Mouse (Mus musculus) CH12.LX (cell line): ENCODE measurements around the gene Med20. TPM values are rescaled to one million over a fixed set of nuclear protein-coding genes. Genes with fewer than 3 reads are reported as not detected.

Source experiments
- DNase-seq: peaks from one replicate; pipeline ENCODE4 v3.0.0-alpha.2; 2013; ENCODE audit errors: extremely low read depth
- H3K27ac ChIP-seq: 2 replicates; pipeline ENCODE4 v1.5.1; 2012; ENCODE audit warnings: low read depth, mild to moderate bottlenecking, control low read depth, moderate library complexity; ENCODE audit not compliant: insufficient read depth
- H3K27me3 ChIP-seq: replicated peaks from 2 replicates; pipeline ENCODE3; 2012; ENCODE audit warnings: inconsistent platforms
- H3K36me3 ChIP-seq, 2 experiments: replicated peaks in 1 of 2; 2 replicates each; pipeline versions ENCODE3 to v1.6.1; 2012; ENCODE audit warnings: inconsistent platforms in 1 of 2, low read length in 1 of 2, mild to moderate bottlenecking in 1 of 2, mixed read lengths in 1 of 2, moderate library complexity in 1 of 2; ENCODE audit not compliant: control insufficient read depth in 1 of 2, insufficient read depth in 1 of 2
- H3K4me1 ChIP-seq, 2 experiments: 2 replicates each; pipeline ENCODE4 v1.6.1; 2012; ENCODE audit warnings: inconsistent platforms in 1 of 2, moderate library complexity in 1 of 2; ENCODE audit not compliant: insufficient read depth in 2 of 2, control insufficient read depth in 1 of 2
- H3K4me2 ChIP-seq: 2 replicates; pipeline ENCODE4 v1.6.1; 2012; ENCODE audit warnings: low read depth, mild to moderate bottlenecking, control low read depth; ENCODE audit not compliant: poor library complexity, insufficient read depth, severe bottlenecking
- H3K4me3 ChIP-seq, 3 experiments: fragments of 150-350 bp in 1 of 3; sonication (generic) in 1 of 3; replicated peaks in 1 of 3; 2 replicates each; pipeline versions ENCODE3 to v1.5.1; 2011 to 2012; ENCODE audit warnings: low read depth in 2 of 3, low read length in 2 of 3, mild to moderate bottlenecking in 2 of 3, moderate library complexity in 2 of 3, control low read depth in 1 of 3, improper control_type of control experiment in 1 of 3, inconsistent platforms in 1 of 3, mixed read lengths in 1 of 3; ENCODE audit not compliant: poor library complexity in 1 of 3
- H3K79me2 ChIP-seq: replicated peaks from 2 replicates; pipeline ENCODE4 v1.6.1; 2012; ENCODE audit warnings: mild to moderate bottlenecking, moderate library complexity; ENCODE audit not compliant: control insufficient read depth, poor library complexity, insufficient read depth, severe bottlenecking; ENCODE audit errors: extremely low read depth
- H3K9ac ChIP-seq: 2 replicates; pipeline ENCODE4 v1.6.1; 2012; ENCODE audit warnings: low read depth, mild to moderate bottlenecking, control low read depth, moderate library complexity; ENCODE audit not compliant: insufficient read depth
- H3K9me3 ChIP-seq: replicated peaks from 2 replicates; pipeline ENCODE3; 2012; ENCODE audit warnings: low read length, inconsistent platforms, mixed read lengths
- CHD1 ChIP-seq: IDR thresholded peaks from 2 replicates; pipeline ENCODE4 v1.6.1; 2012; ENCODE audit warnings: low read depth, low read length, improper control_type of control experiment, inconsistent platforms
- CHD2 ChIP-seq: IDR thresholded peaks from 2 replicates; pipeline ENCODE4 v1.6.1; 2011; ENCODE audit warnings: low read length, improper control_type of control experiment
- E2F4 ChIP-seq: IDR thresholded peaks from 2 replicates; pipeline ENCODE4 v1.6.1; 2011; ENCODE audit warnings: low read depth, low read length, improper control_type of control experiment; ENCODE audit not compliant: insufficient replicate concordance
- ETS1 ChIP-seq: conservative IDR thresholded peaks from 2 replicates; pipeline ENCODE4 v1.6.1; 2012; ENCODE audit warnings: low read depth, mild to moderate bottlenecking, inconsistent platforms, low read length, improper control_type of control experiment, moderate library complexity
- GABPA ChIP-seq: IDR thresholded peaks from 2 replicates; pipeline ENCODE4 v1.6.1; 2012; ENCODE audit warnings: low read depth, low read length, improper control_type of control experiment, inconsistent platforms; ENCODE audit not compliant: insufficient replicate concordance
- IRF4 ChIP-seq: IDR thresholded peaks from 2 replicates; pipeline ENCODE4 v1.6.1; 2014; ENCODE audit warnings: low read depth, mild to moderate bottlenecking, inconsistent platforms, low read length, improper control_type of control experiment
- MEF2A ChIP-seq: IDR thresholded peaks from 2 replicates; pipeline ENCODE4 v1.6.1; 2014; ENCODE audit warnings: low read depth, mild to moderate bottlenecking, inconsistent platforms, low read length, improper control_type of control experiment, borderline replicate concordance
- NELFE ChIP-seq: IDR thresholded peaks from 2 replicates; pipeline ENCODE4 v1.6.1; 2011; ENCODE audit warnings: low read depth, low read length, improper control_type of control experiment
- NRF1 ChIP-seq: IDR thresholded peaks from 2 replicates; pipeline ENCODE4 v1.6.1; 2014; ENCODE audit warnings: low read depth, mild to moderate bottlenecking, inconsistent platforms, low read length, improper control_type of control experiment, moderate library complexity
- POLR2A ChIP-seq: IDR thresholded peaks from 2 replicates; pipeline ENCODE4 v1.6.1; 2011; ENCODE audit warnings: low read depth, mild to moderate bottlenecking, improper control_type of control experiment, low read length
- SIN3A ChIP-seq: IDR thresholded peaks from 2 replicates; pipeline ENCODE4 v1.6.1; 2012; ENCODE audit warnings: low read length, improper control_type of control experiment, inconsistent platforms
- SMC3 ChIP-seq: IDR thresholded peaks from 2 replicates; pipeline ENCODE4 v1.6.1; 2011; ENCODE audit warnings: low read depth, low read length, improper control_type of control experiment
- TBP ChIP-seq: conservative IDR thresholded peaks from 2 replicates; pipeline ENCODE4 v1.6.1; 2011; ENCODE audit warnings: low read depth, low read length, improper control_type of control experiment
- TCF12 ChIP-seq: IDR thresholded peaks from 2 replicates; pipeline ENCODE4 v1.6.1; 2014; ENCODE audit warnings: low read depth, mild to moderate bottlenecking, inconsistent platforms, low read length, improper control_type of control experiment
- UBTF ChIP-seq: IDR thresholded peaks from 2 replicates; pipeline ENCODE4 v1.6.1; 2012; ENCODE audit warnings: low read depth, mild to moderate bottlenecking, inconsistent platforms, low read length, improper control_type of control experiment, moderate library complexity
- USF2 ChIP-seq: conservative IDR thresholded peaks from 2 replicates; pipeline ENCODE4 v1.6.1; 2011; ENCODE audit warnings: low read depth, low read length, improper control_type of control experiment
- ZKSCAN1 ChIP-seq: IDR thresholded peaks from 2 replicates; pipeline ENCODE4 v1.6.1; 2012; ENCODE audit warnings: low read depth, inconsistent platforms, low read length, improper control_type of control experiment, borderline replicate concordance
- ZMIZ1 ChIP-seq: IDR thresholded peaks from 2 replicates; pipeline ENCODE4 v1.6.1; 2012; ENCODE audit warnings: low read depth, mild to moderate bottlenecking, inconsistent platforms, low read length, improper control_type of control experiment
- ZNF384 ChIP-seq: IDR thresholded peaks from 2 replicates; pipeline ENCODE4 v1.6.1; 2012; ENCODE audit warnings: low read depth, low read length, improper control_type of control experiment, inconsistent platforms
- dilution Hi-C: fragments of 300-500 bp; cut with MboI; formaldehyde crosslinking; loops from 2 replicates; pipeline ENCODE4 v1.14.3; 2020; ENCODE audit warnings: low sequenced_read_pairs; ENCODE audit not compliant: extremely low pct_unique_long_range_greater_than_20kb, extremely low pct_ligation_motif_present
- in situ Hi-C: fragments of 300-500 bp; cut with MboI; formaldehyde crosslinking; loops from 3 replicates; pipeline ENCODE4 v1.14.3; 2019; ENCODE audit warnings: low sequenced_read_pairs, low pct_ligation_motif_present, low pct_unique_long_range_greater_than_20kb, mixed read lengths
- polyA plus RNA-seq: library from polyadenylated mRNA; unstranded; fragments of >175 nt; gene quantifications from 2 replicates; pipeline ENCODE4 v1.2.1, GENCODE M21; 2012; ENCODE audit warnings: low read depth; ENCODE audit not compliant: insufficient read length
- total RNA-seq, 2 experiments: library from RNA; depleted of rRNA; stranded (reverse); fragments of 300-350 nt in 1 of 2; fragments of >200 nt in 1 of 2; gene quantifications; 2 replicates each; pipeline ENCODE4 v1.2.3; 2012 to 2014

Gene Med20
- total and polyA plus RNA-seq, 3 experiments: 31.0 to 42.5 (median 31.1) TPM

- H3K27me3 ChIP-seq: no peaks in the 10 kb centered on the region
- H3K4me1 ChIP-seq: peaks cover 0 to 16% of the 10 kb centered on the region in 2 experiments; a peak in 2 of 4 replicates
- no peak overlapping the region for H3K4me3 ChIP-seq
- DNase-seq: no peak
- H3K79me2 ChIP-seq: no peaks in the 10 kb centered on the region
- dilution Hi-C loops: no loop called here
- H3K27ac ChIP-seq: no peak overlapping the region
- peaks cover 17 to 39% of the 10 kb centered on the region in 2 experiments for H3K36me3 ChIP-seq
- H3K9ac ChIP-seq: no peak overlapping the region
- no peak overlapping the region for H3K4me2 ChIP-seq
- no peaks in the 10 kb centered on the region for H3K9me3 ChIP-seq
- in situ Hi-C loops: no loop called here
- no peak for TF ChIP-seq MEF2A
- TF ChIP-seq ETS1: no peak
- TF ChIP-seq SIN3A: no peak
- no peak for TF ChIP-seq TCF12
- TF ChIP-seq TBP: no peak
- no peak for TF ChIP-seq NRF1
- TF ChIP-seq UBTF: no peak
- no peak for TF ChIP-seq E2F4
- TF ChIP-seq NELFE: no peak
- no peak for TF ChIP-seq ZMIZ1
- TF ChIP-seq, all 38 proteins: peak for 0
Observed at GRCm38 (mm10) chr17:47671988-47672310, 60.6 kb downstream of the Med20 start.

DNA sequence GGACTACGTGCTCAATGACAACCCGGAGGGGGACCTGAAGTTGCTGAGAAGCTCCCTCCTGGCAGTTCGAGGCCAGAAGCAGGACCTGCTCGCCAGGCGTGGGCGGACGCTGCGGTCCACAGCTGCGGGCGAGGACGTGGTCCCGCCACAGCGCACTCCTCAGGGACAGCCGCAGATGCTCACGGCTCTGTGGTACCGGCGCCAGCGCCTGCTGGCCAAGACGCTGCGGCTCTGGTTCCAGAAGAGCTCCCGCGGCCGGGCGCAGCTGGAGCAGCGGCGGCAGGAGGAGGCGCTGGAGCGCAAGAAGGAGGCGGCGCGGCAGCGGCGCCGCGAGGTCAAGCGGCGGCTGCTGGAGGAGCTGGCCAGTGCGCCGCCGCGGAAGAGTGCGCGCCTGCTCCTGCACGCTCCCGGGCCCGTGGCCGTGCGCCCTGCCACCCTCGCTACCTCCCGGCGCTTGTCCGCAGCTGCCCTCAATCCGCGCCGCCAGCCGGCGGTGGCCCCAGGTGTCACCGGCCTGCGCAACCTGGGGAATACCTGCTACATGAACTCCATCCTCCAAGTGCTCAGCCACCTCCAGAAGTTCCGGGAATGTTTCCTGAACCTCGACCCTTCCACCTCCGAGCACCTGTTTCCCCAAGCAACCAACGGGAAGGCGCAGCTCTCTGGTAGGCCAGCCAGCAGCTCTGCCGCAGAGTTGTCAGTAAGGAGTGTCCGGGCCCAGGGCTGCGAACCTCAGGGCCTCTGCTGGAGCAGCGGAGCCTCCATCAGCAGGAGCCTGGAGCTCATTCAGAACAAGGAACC, 61.1 kb downstream of the Med20 start:
- Histone ChIP-seq H3K27me3 (no peaks in the 10 kb centered on the region), H3K9me3 (no peaks in the 10 kb centered on the region)
- no peak for TF ChIP-seq GABPA
- TF ChIP-seq POLR2A: no peak
- TF ChIP-seq CHD1: no peak
- TF ChIP-seq SMC3: no peak
- no peak for TF ChIP-seq ZNF384
- no peak for TF ChIP-seq USF2
- no peak for TF ChIP-seq IRF4
- no peak for TF ChIP-seq CHD2
- TF ChIP-seq NRF1: no peak
- TF ChIP-seq ZKSCAN1: no peak
- TF ChIP-seq TCF12: no peak
- TF ChIP-seq, all 38 proteins: peak for 0
- dilution Hi-C loops (no loop called here), in situ Hi-C loops (no loop called here)
- Histone ChIP-seq H3K27ac (no peak overlapping the region), H3K79me2 (no peaks in the 10 kb centered on the region), H3K4me2 (no peak overlapping the region), H3K4me3 (no peak overlapping the region), H3K9ac (no peak overlapping the region), H3K4me1 (peaks cover 0 to 16% of the 10 kb centered on the region in 2 experiments; a peak in 2 of 4 replicates), H3K36me3 (peaks cover 17 to 39% of the 10 kb centered on the region in 2 experiments)
- DNase-seq: no peak

Other genes with a start within 250 kb of the Med20 start
- gene Mrps10, start 242.7 kb upstream of the Med20 start, total RNA-seq (2012; rRNA removed): 86.8 and 90.3 TPM in 2 replicates
- gene Mrps10, start 242.7 kb upstream of the Med20 start, total RNA-seq (2014; rRNA removed): 57.7 and 58.6 TPM in 2 replicates
- 114 and 124 TPM in 2 replicates for gene Mrps10, start 242.7 kb upstream of the Med20 start, polyA plus RNA-seq
- gene Guca1b, start 226.2 kb upstream of the Med20 start, total RNA-seq (2012; rRNA removed): 0.59 and 0.92 TPM in 2 replicates
- gene Guca1b, start 226.2 kb upstream of the Med20 start, total RNA-seq (2014; rRNA removed): 0.46 and 0.62 TPM in 2 replicates
- gene Guca1b, start 226.2 kb upstream of the Med20 start, polyA plus RNA-seq: 1.6 and 1.7 TPM in 2 replicates
- 1.8 and 5.2 TPM in 2 replicates for gene Guca1a, start 211.0 kb upstream of the Med20 start, total RNA-seq (2012; rRNA removed)
- 2.4 and 3.2 TPM in 2 replicates for gene Guca1a, start 211.0 kb upstream of the Med20 start, total RNA-seq (2014; rRNA removed)
- gene Guca1a, start 211.0 kb upstream of the Med20 start, polyA plus RNA-seq: 2.1 TPM in 2 replicates
- not detected in 2 replicates for gene AI661453, start 175.0 kb upstream of the Med20 start, total RNA-seq (2012; rRNA removed)
- gene AI661453, start 175.0 kb upstream of the Med20 start, total RNA-seq (2014; rRNA removed): not detected in 2 replicates
- not detected in 2 replicates for gene AI661453, start 175.0 kb upstream of the Med20 start, polyA plus RNA-seq
- gene 1700001C19Rik, start 174.2 kb upstream of the Med20 start, total RNA-seq (2012; rRNA removed): 0.25 TPM in 1 of 2 replicates, not detected in the other
- not detected in 2 replicates for gene 1700001C19Rik, start 174.2 kb upstream of the Med20 start, total RNA-seq (2014; rRNA removed)
- not detected in 2 replicates for gene 1700001C19Rik, start 174.2 kb upstream of the Med20 start, polyA plus RNA-seq
- 15.4 and 16.9 TPM in 2 replicates for gene Taf8, start 109.3 kb upstream of the Med20 start, total RNA-seq (2012; rRNA removed)
- 13.8 and 18.0 TPM in 2 replicates for gene Taf8, start 109.3 kb upstream of the Med20 start, total RNA-seq (2014; rRNA removed)
- 16.5 and 17.0 TPM in 2 replicates for gene Taf8, start 109.3 kb upstream of the Med20 start, polyA plus RNA-seq
- 48.2 and 48.7 TPM in 2 replicates for gene Ccnd3, start 106.5 kb upstream of the Med20 start, total RNA-seq (2012; rRNA removed)
- gene Ccnd3, start 106.5 kb upstream of the Med20 start, total RNA-seq (2014; rRNA removed): 30.1 and 30.6 TPM in 2 replicates
- 102 and 121 TPM in 2 replicates for gene Ccnd3, start 106.5 kb upstream of the Med20 start, polyA plus RNA-seq
- gene Bysl, start 90 bp upstream of the Med20 start, total RNA-seq (2012; rRNA removed): 28.0 and 40.1 TPM in 2 replicates
- 24.0 and 24.4 TPM in 2 replicates for gene Bysl, start 90 bp upstream of the Med20 start, total RNA-seq (2014; rRNA removed)
- gene Bysl, start 90 bp upstream of the Med20 start, polyA plus RNA-seq: 57.4 and 60.5 TPM in 2 replicates
- 1.7 and 1.8 TPM in 2 replicates for gene Gm20517, start within 50 bp of the Med20 start, total RNA-seq (2012; rRNA removed)
- 1.8 and 2.5 TPM in 2 replicates for gene Gm20517, start within 50 bp of the Med20 start, total RNA-seq (2014; rRNA removed)
- 1.1 and 2.6 TPM in 2 replicates for gene Gm20517, start within 50 bp of the Med20 start, polyA plus RNA-seq
- 2.6 and 3.4 TPM in 2 replicates for gene Usp49, start 19.1 kb downstream of the Med20 start, total RNA-seq (2012; rRNA removed)
- gene Usp49, start 19.1 kb downstream of the Med20 start, total RNA-seq (2014; rRNA removed): 2.6 and 2.7 TPM in 2 replicates
- 3.7 and 4.3 TPM in 2 replicates for gene Usp49, start 19.1 kb downstream of the Med20 start, polyA plus RNA-seq
- gene Tomm6, start 76.8 kb downstream of the Med20 start, total RNA-seq (2012; rRNA removed): 46.1 and 46.3 TPM in 2 replicates
- 18.1 and 26.4 TPM in 2 replicates for gene Tomm6, start 76.8 kb downstream of the Med20 start, total RNA-seq (2014; rRNA removed)
- 349 and 424 TPM in 2 replicates for gene Tomm6, start 76.8 kb downstream of the Med20 start, polyA plus RNA-seq
- 1.6 and 2.9 TPM in 2 replicates for gene Frs3, start 77.4 kb downstream of the Med20 start, total RNA-seq (2012; rRNA removed)
- 0.19 and 0.54 TPM in 2 replicates for gene Frs3, start 77.4 kb downstream of the Med20 start, total RNA-seq (2014; rRNA removed)
- 0.67 and 0.76 TPM in 2 replicates for gene Frs3, start 77.4 kb downstream of the Med20 start, polyA plus RNA-seq
- 0.25 and 0.59 TPM in 2 replicates for gene Gm21981, start 82.9 kb downstream of the Med20 start, total RNA-seq (2012; rRNA removed)
- gene Gm21981, start 82.9 kb downstream of the Med20 start, total RNA-seq (2014; rRNA removed): 0.11 and 0.12 TPM in 2 replicates
- gene Gm21981, start 82.9 kb downstream of the Med20 start, polyA plus RNA-seq: 0.15 TPM in 1 of 2 replicates, not detected in the other
- gene Prickle4, start 83.2 kb downstream of the Med20 start, total RNA-seq (2012; rRNA removed): 0.21 and 0.30 TPM in 2 replicates
- gene Prickle4, start 83.2 kb downstream of the Med20 start, total RNA-seq (2014; rRNA removed): not detected in 2 replicates
- 0.29 and 0.55 TPM in 2 replicates for gene Prickle4, start 83.2 kb downstream of the Med20 start, polyA plus RNA-seq
- gene Pgc, start 115.3 kb downstream of the Med20 start, total RNA-seq (2012; rRNA removed): not detected in 2 replicates
- not detected in 2 replicates for gene Pgc, start 115.3 kb downstream of the Med20 start, total RNA-seq (2014; rRNA removed)
- gene Pgc, start 115.3 kb downstream of the Med20 start, polyA plus RNA-seq: not detected in 2 replicates
- 49.3 and 57.3 TPM in 2 replicates for gene Tfeb, start 125.4 kb downstream of the Med20 start, total RNA-seq (2012; rRNA removed)
- 26.9 and 29.1 TPM in 2 replicates for gene Tfeb, start 125.4 kb downstream of the Med20 start, total RNA-seq (2014; rRNA removed)
- 39.9 and 41.3 TPM in 2 replicates for gene Tfeb, start 125.4 kb downstream of the Med20 start, polyA plus RNA-seq
- gene Mdfi, start 223.1 kb downstream of the Med20 start, total RNA-seq (2012; rRNA removed): 0.08 and 0.30 TPM in 2 replicates
- 0.35 TPM in 1 of 2 replicates, not detected in the other for gene Mdfi, start 223.1 kb downstream of the Med20 start, total RNA-seq (2014; rRNA removed)
- 0.19 TPM in 1 of 2 replicates, not detected in the other for gene Mdfi, start 223.1 kb downstream of the Med20 start, polyA plus RNA-seq